Mouse (Mus musculus) small intestine, adult 2 months (tissue): ENCODE data around the gene Ntsr2.

Experiments
- CTCF ChIP-seq: fragments of 200-500 bp; IDR thresholded peaks from 2 replicates; pipeline ENCODE4 v1.5.1; 2012; ENCODE audit warnings: low read depth, mild to moderate bottlenecking, control low read depth, inconsistent platforms, low read length, moderate library complexity, mixed read lengths; ENCODE audit not compliant: insufficient replicate concordance, insufficient read length; ENCODE audit errors: extremely low read depth
- POLR2A ChIP-seq: fragments of 200-500 bp; IDR thresholded peaks from 2 replicates; pipeline ENCODE4 v1.6.1; 2012; ENCODE audit warnings: low read depth, mild to moderate bottlenecking, control low read depth, inconsistent platforms, low read length, moderate library complexity

- TF ChIP-seq POLR2A: no peak
- TF ChIP-seq CTCF: no peak
Observed at GRCm38 (mm10) chr12:16635816-16636215, 17.4 kb upstream of the Ntsr2 start.
